Mouse (Mus musculus) neural tube, embryonic 13.5 days (tissue): ENCODE measurements at regions not wholly inside any gene's neighbourhood (a gene's known extent, or its start where the extent isn't known, plus 50 kb on each side); places are given as distances from the start of the nearest gene placed in this dataset.

ENCODE experiments used
- ATAC-seq: fragments of 200-750 bp; cut with Nextera tagmentation; 2 replicates; pipeline ENCODE4 v1.8.0; 2017; ENCODE audit warnings: low read depth, mild to moderate bottlenecking, moderate TSS enrichment, moderate library complexity
- H3K27ac ChIP-seq: fragments of 300-500 bp; sonication (generic); replicated peaks from 2 replicates; pipeline ENCODE4 v1.5.1; 2015; ENCODE audit warnings: moderate library complexity, mild to moderate bottlenecking, inconsistent platforms
- H3K27me3 ChIP-seq: fragments of 300-500 bp; sonication (generic); 2 replicates; pipeline ENCODE4 v1.6.1; 2015; ENCODE audit warnings: mild to moderate bottlenecking, inconsistent platforms
- H3K36me3 ChIP-seq: fragments of 300-500 bp; sonication (generic); 2 replicates; pipeline ENCODE4 v1.6.1; 2015; ENCODE audit warnings: mild to moderate bottlenecking, inconsistent platforms
- H3K4me1 ChIP-seq: fragments of 300-500 bp; sonication (generic); replicated peaks from 2 replicates; pipeline ENCODE4 v1.6.1; 2015; ENCODE audit warnings: inconsistent platforms
- H3K4me2 ChIP-seq: fragments of 300-500 bp; sonication (generic); 2 replicates; pipeline ENCODE4 v1.6.1; 2015; ENCODE audit warnings: inconsistent platforms, mild to moderate bottlenecking, moderate library complexity
- H3K4me3 ChIP-seq: fragments of 300-500 bp; sonication (generic); 2 replicates; pipeline ENCODE4 v1.5.1; 2015; ENCODE audit warnings: mild to moderate bottlenecking, inconsistent platforms
- H3K9ac ChIP-seq: fragments of 300-500 bp; sonication (generic); 2 replicates; pipeline ENCODE4 v1.6.1; 2015; ENCODE audit warnings: moderate library complexity, mild to moderate bottlenecking, inconsistent platforms
- H3K9me3 ChIP-seq: fragments of 300-500 bp; sonication (generic); 2 replicates; pipeline ENCODE4 v1.6.1; 2016; ENCODE audit warnings: inconsistent platforms
- WGBS: fragments of 180-500 bp; shearing (Covaris S2); methylation state at CpG from one replicate; pipeline ENCODE4 v1.1.7; 2015; 5-methylcytosine and 5-hydroxymethylcytosine counted together

GRCm38 (mm10) chr15:70644447-70645202 lies 3189.7 kb upstream of the Gm6569 start:
- peak; percentile 67; the same call in 1 of the 2 replicates for ATAC-seq
- Histone ChIP-seq H3K27ac (no peak overlapping the region), H3K27me3 (no peaks in the 10 kb centered on the region), H3K9ac (no peak overlapping the region), H3K4me1 (no peaks in the 10 kb centered on the region), H3K9me3 (no peaks in the 10 kb centered on the region), H3K36me3 (no peaks in the 10 kb centered on the region), H3K4me3 (no peak overlapping the region), H3K4me2 (no peak overlapping the region)

GRCm38 (mm10) chr15:70675549-70675948 lies 3158.8 kb upstream of the Gm6569 start:
- no peaks in the 10 kb centered on the region for H3K36me3 ChIP-seq
- ATAC-seq, result no peak

GRCm38 (mm10) chr15:70704547-70704946 lies 3129.8 kb upstream of the Gm6569 start:
- H3K27ac ChIP-seq, result no peak overlapping the region
- H3K36me3 ChIP-seq, result no peaks in the 10 kb centered on the region
- no peak overlapping the region for H3K4me2 ChIP-seq
- peak; percentile 72 for ATAC-seq
- no peak overlapping the region for H3K9ac ChIP-seq
- peaks cover 4% of the 10 kb centered on the region; the same call in 1 of the 2 replicates for H3K9me3 ChIP-seq
- H3K27me3 ChIP-seq, result no peaks in the 10 kb centered on the region
- peaks cover 5% of the 10 kb centered on the region; the same call in 1 of the 2 replicates for H3K4me1 ChIP-seq
- WGBS, result 42% methylated on average over 2 of the region's 2 CpGs
- H3K4me3 ChIP-seq, result no peak overlapping the region

More at GRCm38 (mm10) chr15:70675549-70675948, 3158.8 kb upstream of the Gm6569 start:
- Histone ChIP-seq H3K4me3 (no peak overlapping the region), H3K4me2 (no peak overlapping the region), H3K4me1 (no peaks in the 10 kb centered on the region), H3K9me3 (no peaks in the 10 kb centered on the region), H3K9ac (no peak overlapping the region), H3K27ac (no peak overlapping the region), H3K27me3 (no peaks in the 10 kb centered on the region)
- WGBS, result 84% methylated on average over 1 of the region's 1 CpGs

- Histone ChIP-seq H3K27me3 (no peaks in the 10 kb centered on the region), H3K9me3 (no peaks in the 10 kb centered on the region), H3K4me2 (no peak overlapping the region), H3K4me3 (no peak overlapping the region), H3K27ac (no peak overlapping the region; the same call in 1 of the 2 replicates), H3K9ac (no peak overlapping the region), H3K4me1 (peaks cover 4% of the 10 kb centered on the region), H3K36me3 (no peaks in the 10 kb centered on the region)
- ATAC-seq, result peak; percentile 76
Measured at GRCm38 (mm10) chr15:70713736-70714135, 3120.6 kb upstream of the Gm6569 start.

- H3K27me3 ChIP-seq, result no peaks in the 10 kb centered on the region
- ATAC-seq, result no peak
- H3K9ac ChIP-seq, result no peak overlapping the region
- 73% methylated on average over 1 of the region's 1 CpGs for WGBS
- H3K9me3 ChIP-seq, result no peaks in the 10 kb centered on the region
- no peak overlapping the region for H3K27ac ChIP-seq
- no peaks in the 10 kb centered on the region for H3K4me1 ChIP-seq
- no peak overlapping the region for H3K4me3 ChIP-seq
- no peaks in the 10 kb centered on the region for H3K36me3 ChIP-seq
- H3K4me2 ChIP-seq, result no peak overlapping the region
Measured at GRCm38 (mm10) chr15:70727361-70727885, 3106.9 kb upstream of the Gm6569 start.

- Histone ChIP-seq H3K4me2 (no peak overlapping the region), H3K27me3 (no peaks in the 10 kb centered on the region), H3K27ac (no peak overlapping the region), H3K9me3 (no peaks in the 10 kb centered on the region), H3K4me1 (no peaks in the 10 kb centered on the region), H3K4me3 (no peak overlapping the region), H3K9ac (no peak overlapping the region), H3K36me3 (no peaks in the 10 kb centered on the region)
- WGBS, result 88% methylated on average over 1 of the region's 1 CpGs
- no peak for ATAC-seq
Measured at GRCm38 (mm10) chr15:70727956-70728355, 3106.4 kb upstream of the Gm6569 start.

GRCm38 (mm10) chr15:70744239-70744638 lies 3090.1 kb upstream of the Gm6569 start:
- Histone ChIP-seq H3K4me3 (no peak overlapping the region), H3K27me3 (no peaks in the 10 kb centered on the region), H3K27ac (no peak overlapping the region), H3K9me3 (no peaks in the 10 kb centered on the region), H3K4me1 (no peaks in the 10 kb centered on the region), H3K36me3 (no peaks in the 10 kb centered on the region), H3K4me2 (no peak overlapping the region), H3K9ac (no peak overlapping the region)
- ATAC-seq, result no peak

- H3K27me3 ChIP-seq, result no peaks in the 10 kb centered on the region
- no peak for ATAC-seq
- H3K36me3 ChIP-seq, result no peaks in the 10 kb centered on the region
- H3K4me3 ChIP-seq, result no peak overlapping the region
- H3K4me1 ChIP-seq, result no peaks in the 10 kb centered on the region
- no peak overlapping the region for H3K27ac ChIP-seq
- 0 out of 2 replicates have a peak, but pooled peaks cover 4% of the 10 kb centered on the region for H3K9me3 ChIP-seq
- no peak overlapping the region for H3K4me2 ChIP-seq
- no peak overlapping the region for H3K9ac ChIP-seq
- WGBS, result 31% methylated on average over 1 of the region's 1 CpGs
Measured at GRCm38 (mm10) chr15:70764045-70764444, 3070.3 kb upstream of the Gm6569 start.

- Histone ChIP-seq H3K9me3 (0 out of 2 replicates have a peak, but pooled peaks cover 4% of the 10 kb centered on the region), H3K4me2 (no peak overlapping the region), H3K36me3 (no peaks in the 10 kb centered on the region), H3K9ac (no peak overlapping the region), H3K27me3 (no peaks in the 10 kb centered on the region), H3K27ac (no peak overlapping the region), H3K4me3 (no peak overlapping the region), H3K4me1 (no peaks in the 10 kb centered on the region)
- 67% methylated on average over 1 of the region's 1 CpGs for WGBS
- no peak for ATAC-seq
Measured at GRCm38 (mm10) chr15:70764513-70764912, 3069.8 kb upstream of the Gm6569 start.

GRCm38 (mm10) chr15:70765471-70765870 lies 3068.9 kb upstream of the Gm6569 start:
- Histone ChIP-seq H3K36me3 (no peaks in the 10 kb centered on the region), H3K27ac (no peak overlapping the region), H3K9me3 (0 out of 2 replicates have a peak, but pooled peaks cover 4% of the 10 kb centered on the region), H3K27me3 (no peaks in the 10 kb centered on the region), H3K4me1 (no peaks in the 10 kb centered on the region), H3K9ac (no peak overlapping the region), H3K4me3 (no peak overlapping the region), H3K4me2 (no peak overlapping the region)
- ATAC-seq, result no peak
